Comparison of ENCODE assay signal across 8 mouse cellular contexts in genomic region chr5:150289611-150290010, GRCm38 (mm10).
DNase-seq lines count a peak whose midpoint lies in the region; ATAC-seq and TF ChIP-seq lines count a peak whose summit lies in the region.

No protein-coding gene starts in this region.

- peak; percentile 58 for TF ChIP-seq CTCF in lung, postnatal 0 days (IDR thresholded peaks at IDR 0.05)

- no peak overlapping the region for H3K4me2 ChIP-seq in lung, postnatal 0 days (replicated peaks; ENCODE audit: low read depth, low read length)

- intact Hi-C loops in gastrocnemius, postnatal 14 days (cut with DNase I; ENCODE audit: low total_unique reads), result no loop called here

- no peak overlapping the region for H3K4me3 ChIP-seq in lung, postnatal 0 days (ENCODE audit: low read depth, low read length)

- 79% methylated on average over 8 of the region's 8 CpGs for WGBS in lung, postnatal 0 days

- no peak for TF ChIP-seq EP300 in lung, postnatal 0 days (IDR thresholded peaks at IDR 0.05)

- no peaks in the 10 kb centered on the region for H3K27me3 ChIP-seq in lung, postnatal 0 days (replicated peaks; ENCODE audit: insufficient read depth, low read length)

- no peak overlapping the region for H3K27ac ChIP-seq in lung, postnatal 0 days (ENCODE audit: low read length)

- DNase-seq in gastrocnemius, postnatal 14 days, result peak; percentile 20
- DNase-seq in gastrocnemius, postnatal 25 days, result no peak
- peak; percentile 46 to 54 for DNase-seq in right cerebral cortex, postnatal 10 days (ENCODE audit: low spot score in 2 of 2)
- no peak for DNase-seq in right cerebral cortex, adult 18-20 months
- peak; percentile 33 to 45 for DNase-seq in cerebellum, postnatal 36 days
- DNase-seq in lung, postnatal 0 days (ENCODE audit: low spot score), result peak; percentile 11
- no peak for DNase-seq in frontal cortex, postnatal 14 days (ENCODE audit: low spot score in 2 of 2)
- DNase-seq in spleen, postnatal 36 days (ENCODE audit: low spot score in 2 of 2), result no peak

- no peak overlapping the region for H3K9ac ChIP-seq in lung, postnatal 0 days (replicated peaks; ENCODE audit: low read depth)

- H3K36me3 ChIP-seq in lung, postnatal 0 days (ENCODE audit: insufficient read depth, low read length), result no peaks in the 10 kb centered on the region

- H3K4me1 ChIP-seq in lung, postnatal 0 days (ENCODE audit: insufficient read depth, low read depth, low read length), result no peaks in the 10 kb centered on the region

- ATAC-seq in lung, postnatal 0 days, result no peak

- no peaks in the 10 kb centered on the region for H3K9me3 ChIP-seq in lung, postnatal 0 days (ENCODE audit: low read length)

Comparison
In these comparisons a context has a peak if more than half of its experiments do, and no peak if none do; other contexts are left out.
1. DNase-seq: peak in gastrocnemius, postnatal 14 days (single experiment), right cerebral cortex, postnatal 10 days (2 of 2), cerebellum, postnatal 36 days (2 of 2) and lung, postnatal 0 days (single experiment); none in gastrocnemius, postnatal 25 days (single experiment), right cerebral cortex, adult 18-20 months (single experiment), frontal cortex, postnatal 14 days (0 of 2) and spleen, postnatal 36 days (0 of 2).